Comparison of ENCODE assay signal across 27 mouse cellular contexts in the genomic region with DNA sequence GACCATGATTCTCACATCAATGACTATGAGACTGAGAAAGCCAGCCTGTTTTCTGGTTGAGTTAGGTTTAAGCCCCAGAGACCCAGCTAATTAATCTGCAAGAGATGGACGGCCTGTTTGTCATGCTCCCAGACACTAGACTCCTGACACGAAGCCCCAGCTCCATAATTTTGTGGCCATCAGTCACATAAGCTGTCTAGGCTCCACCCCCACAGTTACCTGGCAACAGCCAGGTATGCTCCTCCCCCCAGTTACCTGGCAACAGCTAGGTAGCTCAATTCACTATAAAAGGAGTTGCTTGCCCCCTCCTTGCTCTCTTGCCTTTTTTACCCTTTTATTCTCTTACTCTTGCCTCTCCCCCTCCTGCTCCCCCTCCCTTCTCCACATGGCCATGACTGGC.
DNase-seq lines count a peak whose midpoint lies in the region; ATAC-seq lines count a peak whose summit lies in the region.
"Had no signal": no experiment of that assay in that cellular context is flagged by ENCODE, and none has a peak within 500 bp of the region (broad histone marks: within the 10 kb centered on the region; RNA-seq: fewer than 3 reads in every experiment).

No protein-coding gene starts in this region.

- H3K4me1 ChIP-seq in hindbrain, embryonic 16.5 days (ENCODE audit: control insufficient read depth, insufficient read depth, low read depth, low read length), result no peaks in the 10 kb centered on the region
- peaks cover 28% of the 10 kb centered on the region for H3K4me1 ChIP-seq in hindbrain, embryonic 13.5 days (replicated peaks)
- H3K4me1 ChIP-seq: heart, embryonic 10.5 days; heart, embryonic 15.5 days; intestine, embryonic 15.5 days; liver, embryonic 12.5 days had no signal

- no peaks in the 10 kb centered on the region for H3K9me3 ChIP-seq in hindbrain, embryonic 16.5 days (ENCODE audit: control insufficient read depth, low read length)
- H3K9me3 ChIP-seq in hindbrain, embryonic 13.5 days, result no peaks in the 10 kb centered on the region
- H3K9me3 ChIP-seq: embryonic facial prominence, embryonic 13.5 days; heart, embryonic 10.5 days; heart, embryonic 15.5 days; hindbrain, embryonic 15.5 days; intestine, embryonic 15.5 days; liver, embryonic 12.5 days had no signal

- DNase-seq in R1 (ENCODE audit: low read depth, low spot score), result peak; percentile 21
- peak; percentile 6 for DNase-seq in ZHBTc4 (ENCODE audit: low read depth, low spot score)
- peak; percentile 18 for DNase-seq in retina, embryonic 14.5 days (ENCODE audit: low spot score)
- DNase-seq in c-Kit-positive CD71-positive TER-119-positive erythroid progenitor cells, embryonic 14.5 days (ENCODE audit: low spot score), result no peak
- DNase-seq: adrenal gland, adult 8-10 months; B cell, adult 2 months; cerebellum, adult 11 months; cerebellum, adult 9-11 months; gastrocnemius, postnatal 10 days; kidney, adult 2 months; layer of hippocampus, postnatal 36 days; left cerebral cortex, postnatal 4 days; liver, postnatal 0 days; lung, postnatal 36 days; right cerebral cortex, adult 18-20 months; spleen, adult 18-20 months; thymus, postnatal 4 days had no signal

- no peak overlapping the region for H3K4me3 ChIP-seq in hindbrain, embryonic 16.5 days (ENCODE audit: low read length)
- H3K4me3 ChIP-seq in hindbrain, embryonic 13.5 days, result no peak overlapping the region
- H3K4me3 ChIP-seq: embryonic facial prominence, embryonic 13.5 days; erythroblast, embryonic 14.5 days; heart, embryonic 10.5 days; heart, embryonic 15.5 days; hindbrain, embryonic 15.5 days; intestine, embryonic 15.5 days; liver, embryonic 12.5 days had no signal

- H3K27me3 ChIP-seq in hindbrain, embryonic 16.5 days (replicated peaks; ENCODE audit: control insufficient read depth, insufficient read depth, low read length), result no peaks in the 10 kb centered on the region
- no peaks in the 10 kb centered on the region for H3K27me3 ChIP-seq in hindbrain, embryonic 13.5 days
- H3K27me3 ChIP-seq: embryonic facial prominence, embryonic 13.5 days; heart, embryonic 15.5 days; hindbrain, embryonic 15.5 days; intestine, embryonic 15.5 days; liver, embryonic 12.5 days had no signal

- 0 out of 2 replicates have a peak, but pooled peaks have one; percentile 55 for ATAC-seq in hindbrain, embryonic 16.5 days
- no peak for ATAC-seq in hindbrain, embryonic 13.5 days (ENCODE audit: low FRiP score)
- ATAC-seq: intestine, embryonic 15.5 days; liver, embryonic 12.5 days; liver, postnatal 0 days had no signal

- 14% methylated on average over 2 of the region's 2 CpGs for WGBS in hindbrain, embryonic 16.5 days
- WGBS in hindbrain, embryonic 13.5 days, result 15% methylated on average over 2 of the region's 2 CpGs

- no peak overlapping the region for H3K27ac ChIP-seq in hindbrain, embryonic 16.5 days (ENCODE audit: low read depth, low read length)
- H3K27ac ChIP-seq in hindbrain, embryonic 13.5 days, result no peak overlapping the region
- H3K27ac ChIP-seq: embryonic facial prominence, embryonic 13.5 days; heart, embryonic 10.5 days; heart, embryonic 15.5 days; hindbrain, embryonic 15.5 days; intestine, embryonic 15.5 days; kidney, postnatal 0 days; liver, embryonic 12.5 days had no signal

- H3K36me3 ChIP-seq in hindbrain, embryonic 16.5 days (ENCODE audit: control insufficient read depth, insufficient read depth, low read length), result no peaks in the 10 kb centered on the region
- no peaks in the 10 kb centered on the region for H3K36me3 ChIP-seq in hindbrain, embryonic 13.5 days
- H3K36me3 ChIP-seq: embryonic facial prominence, embryonic 13.5 days; heart, embryonic 10.5 days; heart, embryonic 15.5 days; hindbrain, embryonic 15.5 days; intestine, embryonic 15.5 days; liver, embryonic 12.5 days had no signal

- no peak overlapping the region for H3K4me2 ChIP-seq in hindbrain, embryonic 16.5 days (ENCODE audit: low read length)
- H3K4me2 ChIP-seq in hindbrain, embryonic 13.5 days, result no peak overlapping the region
- H3K4me2 ChIP-seq: embryonic facial prominence, embryonic 13.5 days; heart, embryonic 15.5 days; hindbrain, embryonic 15.5 days; intestine, embryonic 15.5 days; liver, embryonic 12.5 days had no signal

- H3K9ac ChIP-seq in hindbrain, embryonic 16.5 days (ENCODE audit: low read depth, low read length), result no peak overlapping the region
- no peak overlapping the region for H3K9ac ChIP-seq in hindbrain, embryonic 13.5 days
- H3K9ac ChIP-seq: embryonic facial prominence, embryonic 13.5 days; heart, embryonic 15.5 days; hindbrain, embryonic 15.5 days; intestine, embryonic 15.5 days; liver, embryonic 12.5 days; liver, postnatal 0 days had no signal
